Mouse (Mus musculus) kidney, postnatal 36 days (tissue): Measurements from ENCODE around the gene Nipbl.

Experiments used
- DNase-seq, 2 experiments: peaks; one replicate each; pipeline ENCODE4 v3.0.0; 2021 to 2022; ENCODE audit warnings: mixed read lengths in 2 of 2

The Nipbl gene

DNA sequence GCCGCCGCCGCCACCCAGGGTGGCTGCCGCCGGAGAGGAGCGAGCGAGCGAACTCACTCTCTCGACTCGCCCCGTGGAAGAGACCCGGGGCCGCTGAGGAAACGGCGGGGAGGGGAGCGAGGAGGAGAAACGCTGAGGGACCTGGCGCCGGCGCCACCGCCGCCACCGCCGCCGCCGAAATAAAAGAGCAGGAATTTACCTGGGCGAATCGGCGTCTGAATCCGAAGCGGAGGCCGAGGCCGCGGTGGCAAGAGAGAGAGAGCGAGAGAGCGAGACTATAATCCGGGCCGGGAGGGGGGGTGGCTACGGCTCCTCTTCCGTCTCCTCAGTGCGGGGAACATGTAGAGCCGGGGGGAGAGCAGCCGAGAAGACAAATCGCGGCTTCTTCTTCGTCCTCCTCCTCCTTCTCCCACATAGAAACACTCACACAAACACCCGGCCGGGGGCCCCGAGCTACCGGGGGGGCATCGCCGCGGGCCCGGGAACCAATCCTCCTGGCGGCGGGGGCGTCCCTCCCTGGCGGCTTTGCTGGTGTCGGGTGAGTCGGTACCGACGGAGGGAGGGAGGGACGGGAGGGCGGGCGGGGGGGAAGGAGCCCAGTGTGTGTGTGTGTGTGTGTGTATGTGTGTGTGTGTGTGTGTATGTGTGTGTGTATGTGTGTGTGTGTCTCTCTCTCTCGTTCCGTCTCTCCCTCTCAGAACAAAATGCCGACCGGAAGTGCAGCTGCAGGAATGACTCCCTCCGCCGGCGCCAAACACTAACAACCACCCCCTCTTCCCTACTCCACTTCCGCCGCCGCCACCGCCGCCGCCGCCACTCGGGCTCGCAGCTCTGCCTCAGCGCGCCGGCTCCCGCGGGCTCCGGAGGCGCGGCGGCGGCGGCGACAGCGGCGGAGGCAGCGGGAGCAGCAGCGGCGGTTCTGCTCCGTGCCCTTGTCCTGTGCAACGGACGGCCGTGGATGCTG, at the start of gene Nipbl:
Gene Nipbl (minus strand): TSS at position 538 of the 964 bp plus-strand sequence.
- peak; percentile 94 to 95 for DNase-seq

DNA sequence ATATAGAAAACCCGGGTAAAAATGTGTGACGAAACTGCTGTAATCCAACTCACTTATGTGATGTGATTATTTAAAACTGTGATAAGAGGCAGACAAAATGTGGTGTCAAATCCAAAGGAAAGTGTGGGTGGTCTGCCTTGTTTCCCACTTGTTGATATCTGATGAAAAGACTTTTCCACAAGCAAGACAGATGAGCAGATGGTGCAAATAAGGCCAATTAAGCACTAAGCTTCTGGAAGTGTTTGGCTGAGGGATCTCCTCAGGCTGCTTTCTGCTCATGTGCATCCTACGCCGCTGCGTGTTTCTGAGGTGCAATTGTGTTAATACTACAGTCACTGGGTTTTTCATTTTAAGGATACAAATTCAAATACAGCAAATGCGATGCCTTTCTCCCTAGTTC, 41.0 kb upstream of the Nipbl start:
- no peak for DNase-seq

DNA sequence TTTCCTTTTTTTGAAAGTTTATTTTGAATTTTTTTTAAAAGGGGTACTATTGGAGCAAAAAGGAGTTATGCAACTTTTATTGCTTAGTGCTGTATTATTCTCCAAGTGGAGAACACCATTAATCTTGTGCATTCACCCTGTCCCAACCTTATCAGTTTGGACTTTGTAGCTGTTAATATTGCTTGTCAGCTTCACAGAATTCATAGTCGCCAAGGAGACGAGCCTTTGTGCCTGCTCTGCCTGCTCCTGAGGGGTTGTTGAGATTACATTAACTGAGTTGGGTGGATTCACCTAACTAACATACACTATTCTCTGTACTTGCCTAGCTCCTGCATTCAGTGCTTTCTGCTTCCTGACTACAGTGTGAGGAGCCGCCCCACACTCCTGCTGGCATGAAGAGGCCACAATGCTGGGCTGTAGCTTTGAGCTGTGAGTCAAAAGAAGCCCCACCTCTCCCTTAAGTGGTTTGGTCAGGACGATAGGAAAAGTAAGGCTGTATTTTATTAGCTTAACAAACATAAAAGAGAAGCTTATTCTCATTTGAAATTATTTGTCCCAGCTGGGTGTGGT, 24.8 kb upstream of the Nipbl start:
- DNase-seq: no peak

DNA sequence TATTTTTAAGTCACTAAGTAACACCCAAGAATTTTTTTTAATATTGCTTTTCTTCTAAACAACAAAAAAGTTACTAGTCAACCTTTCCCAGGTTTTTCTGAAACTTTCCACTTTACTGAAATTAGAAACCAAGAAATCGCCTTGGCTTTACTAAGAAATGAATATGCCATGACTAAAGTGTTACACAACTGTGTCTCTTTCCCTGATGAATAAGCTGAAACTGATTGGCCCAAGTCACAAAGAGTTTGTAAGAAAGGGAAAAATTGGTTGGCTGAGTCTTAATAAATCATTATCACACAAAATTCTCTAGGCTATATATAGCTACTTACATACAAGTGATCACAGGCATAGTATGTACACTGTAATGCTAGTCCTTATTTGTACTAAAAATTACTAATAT, 19.3 kb upstream of the Nipbl start:
- no peak for DNase-seq

DNA sequence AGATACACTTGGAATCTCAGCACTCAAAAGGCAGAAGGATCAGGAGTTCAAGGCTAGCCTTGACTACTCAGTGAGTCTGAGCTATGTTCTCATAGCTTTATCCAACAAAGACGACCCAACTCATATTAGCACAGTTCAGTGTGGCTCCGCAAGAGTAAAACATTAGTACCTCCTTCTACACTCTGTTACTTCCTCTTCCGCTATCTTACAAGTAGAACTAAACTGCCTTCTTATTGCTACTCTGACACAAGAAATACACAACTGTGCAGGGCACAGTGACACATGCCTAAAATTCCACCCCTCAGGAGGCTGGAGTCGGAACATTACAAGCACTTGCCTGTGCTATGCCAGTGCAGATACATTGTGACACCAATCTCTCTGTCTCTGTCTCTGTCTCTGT, 18.5 kb upstream of the Nipbl start:
- DNase-seq: no peak

DNA sequence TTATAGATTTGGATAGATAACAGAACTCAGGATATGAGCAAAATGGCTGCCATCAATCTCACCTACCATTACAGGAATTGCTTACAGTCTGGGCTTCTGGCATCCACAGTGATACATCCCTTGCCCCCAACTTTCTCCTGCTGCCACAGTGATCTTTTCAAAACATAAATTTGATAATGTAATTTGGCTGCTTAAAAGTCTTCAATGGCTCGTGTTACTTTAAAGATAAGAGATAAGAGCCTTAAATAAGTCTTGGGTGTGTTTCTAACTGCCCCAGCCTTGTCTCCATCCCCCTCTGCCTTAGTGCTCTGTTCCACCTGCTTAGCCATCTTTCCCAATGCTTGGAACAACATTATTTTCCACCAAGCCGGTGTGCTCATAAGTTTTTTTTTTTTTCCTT, 16.6 kb upstream of the Nipbl start:
- DNase-seq: no peak

DNA sequence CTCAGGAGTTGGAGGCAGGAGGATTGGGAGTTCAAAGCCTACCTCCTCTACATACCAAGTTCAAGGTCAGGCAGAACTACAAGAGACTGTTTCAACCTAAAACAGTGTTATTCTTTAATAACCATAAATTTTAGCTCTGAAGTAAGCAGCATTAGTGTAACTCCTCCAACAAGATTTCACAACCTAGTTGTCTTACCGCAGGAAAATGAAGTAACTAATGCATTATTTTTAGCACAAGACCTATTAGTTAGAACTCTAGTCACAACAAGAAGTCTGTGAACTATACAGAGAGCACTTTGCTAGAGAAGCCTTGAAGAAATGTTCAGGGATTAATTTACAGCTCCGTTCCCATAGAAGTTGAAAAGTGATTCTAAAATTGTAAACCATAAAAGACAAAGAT, 15.7 kb upstream of the Nipbl start:
- no peak for DNase-seq

DNA sequence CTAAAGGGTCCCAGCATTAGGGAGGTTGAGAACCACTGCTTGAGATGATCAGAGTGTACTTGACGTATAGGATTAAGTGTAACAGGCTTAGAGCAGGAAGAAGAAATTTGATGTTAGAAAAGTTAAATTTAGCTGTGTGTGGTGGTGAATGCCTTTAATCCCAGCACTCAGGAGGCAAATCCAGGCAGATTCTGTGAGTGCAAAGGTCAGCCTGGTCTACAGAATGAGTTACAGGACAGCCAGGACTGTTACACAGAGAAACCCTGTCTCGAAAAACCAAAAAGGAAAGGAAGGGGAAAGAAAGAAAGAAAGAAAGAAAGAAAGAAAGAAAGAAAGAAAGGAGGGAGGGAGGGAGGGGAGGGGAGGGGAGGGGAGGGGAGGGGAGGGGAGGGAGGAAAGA, 12.0 kb upstream of the Nipbl start:
- DNase-seq: peak; percentile 25 to 55

DNA sequence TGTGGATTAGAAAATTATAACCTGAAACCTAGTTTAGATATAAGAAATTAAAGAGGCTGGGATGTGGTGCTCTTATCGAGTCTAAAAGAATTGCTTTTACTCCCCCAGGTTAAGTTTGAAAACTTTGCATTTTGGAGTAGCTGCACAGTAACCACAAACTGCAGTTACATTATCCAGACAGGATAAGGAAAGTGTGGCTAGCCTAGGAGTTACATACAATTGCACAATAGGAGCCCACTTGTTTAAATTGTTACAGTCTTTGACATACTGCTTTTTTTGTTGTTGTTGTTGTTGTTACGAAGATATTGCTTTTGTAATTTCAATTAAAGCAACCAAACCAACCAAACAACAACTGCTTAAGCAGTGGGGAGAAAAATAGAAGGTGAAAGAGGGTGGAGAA, 11.2 kb upstream of the Nipbl start:
- DNase-seq: no peak

DNA sequence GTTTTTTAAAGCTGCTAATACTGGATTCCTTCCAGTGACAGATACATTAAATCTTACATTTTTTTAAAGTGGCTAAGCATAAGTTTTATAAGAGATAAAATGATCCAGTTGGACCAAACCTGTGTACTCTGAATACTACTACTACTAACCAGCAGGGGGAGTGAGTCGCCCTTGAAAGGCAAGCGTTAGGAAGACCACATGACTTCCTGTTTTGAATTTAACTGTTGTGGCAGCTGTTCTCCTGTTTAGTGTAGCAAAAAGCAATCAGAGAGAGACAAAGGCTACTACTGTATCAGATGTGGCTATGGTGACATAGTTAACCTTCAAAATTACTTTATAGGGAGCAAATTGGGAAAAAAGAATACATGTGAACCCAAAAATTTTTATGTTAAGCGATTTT, 6.8 kb upstream of the Nipbl start:
- peak; percentile 58 to 81 for DNase-seq

DNA sequence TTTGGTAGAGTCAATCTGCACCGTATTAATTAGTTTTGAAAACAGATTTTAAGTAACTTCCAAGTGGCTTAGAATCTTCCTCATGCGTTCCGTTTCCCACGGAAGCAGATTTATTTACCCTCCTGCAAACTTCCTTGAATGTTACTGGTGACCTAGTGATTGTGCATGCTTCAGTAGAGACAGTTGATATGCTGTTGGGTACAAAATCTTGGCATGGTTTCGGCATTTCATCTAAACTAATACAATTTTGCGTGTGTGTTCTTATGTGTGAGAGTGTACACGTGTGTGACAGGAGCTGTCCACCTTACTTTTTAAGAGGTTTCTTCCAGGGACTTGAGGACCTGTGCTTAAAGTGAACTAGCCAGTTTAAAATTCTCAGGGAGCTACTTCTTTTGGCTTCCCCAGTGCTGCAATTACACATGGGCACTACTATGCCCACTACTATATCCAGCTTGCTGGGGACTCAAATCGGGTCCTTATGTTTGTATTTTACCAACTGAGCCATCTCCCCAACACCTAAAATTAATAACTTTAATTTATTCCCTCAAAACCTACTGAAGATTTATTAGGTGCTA, 3.0 kb upstream of the Nipbl start:
- no peak for DNase-seq

DNA sequence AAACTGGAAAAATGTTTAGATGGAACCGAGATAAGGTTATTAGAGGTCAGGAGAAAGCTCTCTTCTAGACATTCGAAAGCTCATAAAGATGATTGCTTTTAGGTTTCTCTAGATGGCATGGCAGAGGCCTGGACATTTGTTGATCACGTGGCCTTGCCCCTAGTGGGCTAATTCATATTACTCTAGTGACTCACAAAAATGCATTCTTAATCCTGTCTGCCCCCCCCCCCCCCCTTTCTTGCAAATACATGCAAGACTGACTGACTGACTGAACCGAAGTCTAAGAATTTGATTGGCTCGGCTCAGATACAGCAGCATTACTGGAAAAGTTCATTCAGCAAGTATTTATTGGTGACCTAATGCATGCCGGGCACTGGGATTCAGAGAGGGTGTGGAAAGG, 2.2 kb upstream of the Nipbl start:
- peak; percentile 37 to 40 for DNase-seq

DNA sequence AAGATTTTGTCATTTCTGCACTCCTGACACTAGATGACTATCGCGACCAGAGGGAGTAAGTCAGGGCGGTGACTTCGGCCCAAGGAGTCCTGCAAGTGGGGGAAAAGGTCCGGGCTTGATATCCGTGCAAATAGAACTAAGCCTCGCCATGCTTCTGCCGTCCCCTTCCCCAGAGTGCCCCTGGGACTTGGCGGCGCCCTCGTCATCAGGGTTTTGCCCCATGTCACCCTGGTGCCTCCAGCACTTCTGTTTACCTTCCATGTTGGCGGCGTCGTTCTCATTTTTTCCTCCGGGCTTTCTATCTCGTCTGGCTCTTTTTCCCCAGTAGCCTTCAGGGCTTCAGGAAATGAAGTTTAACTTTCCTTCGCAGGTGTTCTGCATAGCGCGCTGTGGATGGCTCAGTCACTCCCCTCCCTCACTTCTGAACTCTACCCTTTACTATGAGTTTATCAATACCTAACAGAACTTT, 1.7 kb upstream of the Nipbl start:
- DNase-seq: peak in 1 of 2 experiments; percentile 42

DNA sequence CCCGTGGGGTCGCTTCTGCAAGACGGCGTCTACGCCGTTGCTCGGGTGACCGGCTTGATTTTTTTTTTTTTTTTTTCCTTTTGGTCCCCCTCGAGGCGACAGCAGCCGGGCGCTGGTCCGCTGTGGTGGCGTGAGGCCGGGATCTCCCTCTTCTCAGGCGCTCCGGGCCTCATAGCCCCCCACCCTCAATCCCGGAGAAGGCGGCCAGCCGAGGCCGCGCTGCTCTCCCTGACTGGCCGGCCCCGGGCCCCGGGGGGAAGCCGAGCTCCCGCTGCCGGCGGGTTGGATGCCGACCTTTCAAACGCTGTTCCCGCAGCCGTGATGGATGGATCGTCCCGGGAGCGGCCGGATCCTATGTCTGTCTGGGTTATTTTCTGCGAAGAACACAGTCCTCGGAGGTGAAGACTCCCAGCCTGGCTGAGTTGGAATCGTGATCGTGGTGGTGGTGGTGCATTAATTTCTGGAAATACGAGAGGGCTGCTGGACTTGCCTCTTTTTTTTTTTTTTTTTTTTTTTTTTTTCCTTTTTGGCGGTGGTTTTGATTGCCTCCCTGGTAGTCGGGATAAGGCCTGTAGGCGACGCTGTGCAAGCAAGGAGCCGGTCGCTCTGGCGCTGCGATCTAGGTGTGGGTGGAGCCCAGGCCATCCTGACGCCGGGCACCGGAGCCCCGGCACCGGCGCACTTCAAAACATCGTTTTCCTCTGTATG, 781 bp upstream of the Nipbl start:
- peak; percentile 88 to 90 for DNase-seq

DNA sequence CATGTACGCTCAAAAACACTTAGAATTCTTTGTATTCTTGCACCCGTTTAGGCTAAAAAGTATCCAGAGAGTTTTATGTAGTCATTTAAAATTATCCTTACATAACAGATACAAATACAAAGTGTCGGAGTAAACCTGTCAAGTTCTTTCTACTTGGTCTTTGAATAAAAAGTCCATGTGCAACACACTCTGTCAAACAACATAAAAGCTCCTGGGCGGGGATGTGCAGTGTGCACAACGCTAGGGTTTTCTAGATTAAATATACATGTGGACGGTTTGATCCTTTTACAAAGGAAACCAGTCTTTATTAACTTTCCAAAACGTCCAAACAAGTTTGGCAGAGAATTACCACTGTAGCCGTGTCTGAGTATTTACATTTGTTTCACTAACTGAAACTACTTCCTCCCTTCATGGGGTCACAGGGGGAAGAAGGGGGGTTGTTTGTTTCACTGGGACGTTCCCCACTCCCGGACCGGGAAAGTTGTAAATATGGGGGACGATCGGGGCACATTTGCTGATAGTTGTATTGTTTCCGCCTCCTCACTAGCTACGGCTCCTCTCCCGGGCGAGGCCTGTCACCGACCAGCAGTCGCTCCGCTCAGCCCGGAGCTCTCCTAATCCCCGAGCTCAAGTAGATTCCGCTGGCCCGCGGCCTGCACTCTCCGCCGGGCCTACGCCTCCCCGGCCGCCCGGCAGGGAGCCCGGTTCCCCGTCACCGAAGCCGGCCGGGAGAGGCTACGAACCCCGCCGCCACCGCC, 916 bp downstream of the Nipbl start:
- peak; percentile 52 to 74 for DNase-seq

DNA sequence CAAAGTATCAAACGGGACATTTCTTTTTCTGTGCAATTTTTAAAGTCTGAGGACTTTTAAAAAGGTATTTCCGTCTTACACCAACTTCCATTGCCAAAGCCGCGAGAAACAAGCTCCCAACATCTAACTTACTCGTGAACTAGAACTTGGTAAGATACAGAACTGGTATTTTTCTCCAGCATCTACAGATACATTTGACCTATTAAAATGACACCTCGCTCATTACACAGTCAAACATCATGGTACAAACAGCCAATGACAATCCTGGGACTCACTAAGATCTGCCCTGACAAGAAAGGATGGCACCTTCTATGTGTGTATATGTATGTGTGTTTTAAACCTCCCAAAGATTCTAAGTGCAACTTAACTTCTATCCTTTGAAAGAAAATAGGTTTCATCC, 1.5 kb downstream of the Nipbl start:
- DNase-seq: no peak

DNA sequence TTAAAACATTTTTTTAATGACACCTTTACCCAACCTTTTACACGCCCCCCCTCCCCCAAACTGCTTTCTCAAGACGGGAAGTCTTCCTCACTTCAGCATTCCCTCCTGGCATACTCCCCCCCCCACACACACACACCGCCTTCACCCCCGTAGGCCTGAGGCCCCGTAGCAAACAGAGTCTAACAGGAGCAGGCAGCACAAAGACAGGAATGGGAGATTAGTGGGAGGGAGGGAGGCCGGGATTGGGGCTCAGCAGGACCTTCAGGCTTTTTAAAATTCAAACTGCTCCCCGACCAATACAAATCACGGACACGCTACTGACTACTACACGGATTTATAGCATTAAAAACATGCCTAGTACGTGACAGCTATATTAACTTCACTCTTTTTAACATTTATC, 2.1 kb downstream of the Nipbl start:
- DNase-seq: peak; percentile 43 to 45

DNA sequence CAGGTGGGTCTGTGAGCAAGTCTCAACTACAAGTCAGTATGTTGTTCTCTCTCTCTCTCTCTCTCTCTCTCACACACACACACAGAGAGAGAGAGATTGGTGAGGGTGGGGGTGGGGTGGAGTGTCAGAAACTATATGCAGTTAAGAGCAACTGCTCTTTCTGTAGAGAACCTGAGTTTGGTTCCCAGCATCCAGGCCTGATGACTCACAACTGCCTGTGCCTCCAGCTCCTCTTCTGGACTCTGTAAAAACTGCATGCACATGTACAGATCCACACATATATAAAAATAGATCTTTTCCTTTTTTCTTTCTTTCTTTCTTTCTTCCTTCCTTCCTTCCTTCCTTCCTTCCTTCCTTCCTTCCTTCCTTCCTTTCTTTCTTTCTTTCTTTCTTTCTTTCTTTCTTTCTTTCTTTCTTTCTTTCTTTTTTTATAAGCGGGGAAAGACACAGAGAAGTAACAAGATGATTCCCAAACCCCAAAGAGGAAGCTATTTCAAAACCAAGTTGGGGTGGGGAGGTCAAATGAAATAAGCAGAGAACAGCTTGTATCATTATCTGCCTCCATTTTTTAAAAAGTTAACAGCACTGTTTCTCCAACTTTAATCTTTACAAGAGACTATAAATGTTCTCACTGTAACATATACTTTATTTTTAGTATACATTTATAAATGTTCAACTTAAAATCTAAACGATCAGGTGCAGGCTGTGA, 10.9 kb downstream of the Nipbl start:
- DNase-seq: no peak

DNA sequence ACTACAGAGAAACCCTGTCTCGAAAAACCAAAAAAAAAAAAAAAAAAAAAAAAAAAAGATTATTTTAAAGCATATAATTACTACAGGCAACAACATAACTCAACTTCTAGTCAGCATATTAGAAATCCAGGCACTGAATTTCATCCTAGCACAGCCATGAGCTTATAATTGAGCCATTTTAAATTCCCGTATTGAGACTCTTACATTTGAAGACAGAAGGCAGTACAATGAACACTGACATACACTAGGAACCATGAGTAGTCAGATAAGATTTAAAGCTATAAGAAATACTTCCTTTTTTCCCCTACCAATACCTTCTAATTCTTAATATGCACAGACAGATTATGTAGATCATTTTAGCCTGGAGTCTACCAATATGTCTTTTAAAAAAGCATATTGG, 11.7 kb downstream of the Nipbl start:
- no peak for DNase-seq

DNA sequence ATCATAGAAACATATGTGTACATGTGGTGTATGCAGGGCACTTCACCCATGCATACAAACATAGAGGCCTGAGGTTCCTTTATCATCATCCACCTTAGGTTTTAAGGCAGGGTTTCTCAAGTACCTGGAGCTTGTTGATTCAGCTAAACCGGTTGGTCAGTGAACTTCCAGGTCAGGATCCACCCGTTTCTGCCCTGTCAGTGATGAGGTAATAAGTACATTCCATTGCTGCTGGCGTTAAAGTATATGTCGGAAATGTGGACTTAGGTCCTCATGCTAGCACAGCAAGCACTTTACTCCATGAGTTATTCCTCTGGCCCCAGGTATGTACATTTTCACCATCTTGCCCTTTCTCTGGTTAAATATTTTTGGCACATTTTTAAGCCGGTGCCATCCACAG, 14.8 kb downstream of the Nipbl start:
- DNase-seq: peak; percentile 27 to 46

DNA sequence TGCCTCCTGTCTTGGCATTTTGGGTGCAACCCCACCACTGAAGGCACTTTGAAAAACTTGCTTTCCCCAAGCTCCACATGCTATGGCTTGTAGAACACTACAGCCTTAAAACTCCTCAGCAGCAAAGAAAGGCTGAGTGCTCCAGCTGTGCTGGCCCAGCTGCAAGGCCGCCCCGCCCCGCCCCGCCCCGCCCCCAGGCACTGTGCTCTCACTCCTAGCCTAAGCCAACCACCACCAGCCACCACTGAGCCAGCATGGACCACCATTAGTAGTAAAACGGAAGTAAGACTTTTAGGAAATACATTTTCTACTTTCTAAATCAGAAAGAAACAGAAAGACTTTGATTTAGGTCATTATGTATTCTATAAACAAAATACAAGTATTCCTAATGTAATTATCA, 23.4 kb downstream of the Nipbl start:
- no peak for DNase-seq
